Mouse (Mus musculus) erythroblast, embryonic 14.5 days (primary cell): ENCODE measurements around the gene Spink4.

Experiments used
- GATA1 ChIP-seq: IDR thresholded peaks from 2 replicates; pipeline ENCODE4 v1.6.1; 2012; ENCODE audit warnings: low read length, inconsistent platforms, mixed read lengths
- TAL1 ChIP-seq: IDR thresholded peaks from 3 replicates; pipeline ENCODE4 v1.6.1; 2012; ENCODE audit warnings: low read length, inconsistent platforms, mixed read lengths

GRCm38 (mm10) chr4:40889983-40890382 is 29.9 kb upstream of the Spink4 start:
- no peak for TF ChIP-seq TAL1
- TF ChIP-seq GATA1 = no peak
